Mouse (Mus musculus) heart, embryonic 16.5 days (tissue): ENCODE data around the gene Stx5a. TPM values are rescaled to one million over a fixed set of nuclear protein-coding genes. Genes with fewer than 3 reads are reported as not detected.
A peak's percentile ranks its signal among the peaks of the same experiment; 100 is the strongest.
"Not testable (repeated sequence)": the region's sequence is repeated elsewhere in the genome, so short reads cannot be mapped to it uniquely, and the experiment has no call there.

Experiments
- ATAC-seq: fragments of 200-750 bp; cut with Nextera tagmentation; replicated peaks from 2 replicates; pipeline ENCODE4 v1.8.0; 2017; ENCODE audit warnings: moderate number of reproducible peaks; ENCODE audit not compliant: insufficient read depth, low FRiP score; ENCODE audit errors: extremely low read depth
- H3K27ac ChIP-seq: fragments of 300-500 bp; sonication (generic); 2 replicates; pipeline ENCODE4 v1.5.1; 2014; ENCODE audit warnings: mild to moderate bottlenecking, low read length, control low read depth, moderate library complexity
- H3K27me3 ChIP-seq: fragments of 300-500 bp; sonication (generic); 2 replicates; pipeline ENCODE4 v1.6.1; 2014; ENCODE audit warnings: low read length, mixed read lengths; ENCODE audit not compliant: control insufficient read depth, insufficient read depth
- H3K36me3 ChIP-seq: fragments of 300-500 bp; sonication (generic); 2 replicates; pipeline ENCODE4 v1.6.1; 2014; ENCODE audit not compliant: control insufficient read depth, insufficient read depth
- H3K4me1 ChIP-seq: fragments of 300-500 bp; sonication (generic); 2 replicates; pipeline ENCODE4 v1.6.1; 2014; ENCODE audit warnings: low read length, mixed read lengths; ENCODE audit not compliant: control insufficient read depth, insufficient read depth
- H3K4me2 ChIP-seq: fragments of 300-500 bp; sonication (generic); 2 replicates; pipeline ENCODE4 v1.6.1; 2014; ENCODE audit warnings: low read depth, mild to moderate bottlenecking, control low read depth, low read length
- H3K4me3 ChIP-seq: fragments of 300-500 bp; sonication (generic); 2 replicates; pipeline ENCODE4 v1.5.1; 2014; ENCODE audit warnings: mild to moderate bottlenecking, control low read depth, low read length
- H3K9ac ChIP-seq: fragments of 300-500 bp; sonication (generic); 2 replicates; pipeline ENCODE4 v1.6.1; 2014; ENCODE audit warnings: low read length, control low read depth
- H3K9me3 ChIP-seq: fragments of 300-500 bp; sonication (generic); replicated peaks from 2 replicates; pipeline ENCODE4 v1.6.1; 2016; ENCODE audit warnings: low read length; ENCODE audit not compliant: control insufficient read depth
- WGBS: fragments of 180-500 bp; shearing (Covaris S2); extraction: QIAGEN DNeasy Blood & Tissue Kit; methylation state at CpG from one replicate; pipeline ENCODE4 v1.1.7; 2014; 5-methylcytosine and 5-hydroxymethylcytosine counted together
- polyA plus RNA-seq: library from polyadenylated mRNA; unstranded; fragments of >200 nt; fragmentation: Nextera tagmentation; extraction: Ambion mirVana; gene quantifications from 2 replicates; pipeline ENCODE4 v1.2.1, GENCODE M21; 2015

The Stx5a gene
- polyA plus RNA-seq, 1 experiment from 2014 or later: 91.7 TPM

- 9% methylated on average over 13 of the region's 13 CpGs for WGBS
- Histone ChIP-seq H3K4me1 (peaks cover 29% of the 10 kb centered on the region), H3K9ac (peak overlapping the region; percentile 94), H3K4me3 (peak overlapping the region; percentile 93), H3K4me2 (peak overlapping the region; percentile 65), H3K27ac (peak overlapping the region; percentile 97), H3K36me3 (peaks cover 12% of the 10 kb centered on the region), H3K27me3 (no peaks in the 10 kb centered on the region), H3K9me3 (no peaks in the 10 kb centered on the region)
- ATAC-seq: 0 out of 2 replicates have a peak, but pooled peaks have one; percentile 4
Measured at GRCm38 (mm10) chr19:8713997-8714652, 27.1 kb upstream of the Stx5a start.

GRCm38 (mm10) chr19:8714653-8715481 is 26.3 kb upstream of the Stx5a start:
- Histone ChIP-seq H3K27ac (0 out of 2 replicates have a peak overlapping the region, but pooled peaks have one; percentile 8), H3K4me2 (no peak overlapping the region), H3K9ac (no peak overlapping the region), H3K4me3 (no peak overlapping the region), H3K9me3 (no peaks in the 10 kb centered on the region), H3K36me3 (0 out of 2 replicates have a peak, but pooled peaks cover 7% of the 10 kb centered on the region), H3K27me3 (no peaks in the 10 kb centered on the region), H3K4me1 (peaks cover 28% of the 10 kb centered on the region)
- 65% methylated on average over 10 of the region's 10 CpGs for WGBS
- ATAC-seq: no peak

GRCm38 (mm10) chr19:8715868-8716766 is 25.1 kb upstream of the Stx5a start:
- ATAC-seq: no peak

GRCm38 (mm10) chr19:8716767-8717475 is 24.3 kb upstream of the Stx5a start:
- WGBS: 77% methylated on average over 8 of the region's 10 CpGs
- Histone ChIP-seq H3K4me1 (peaks cover 12% of the 10 kb centered on the region), H3K9me3 (no peaks in the 10 kb centered on the region), H3K27ac (no peak overlapping the region), H3K9ac (no peak overlapping the region), H3K4me2 (no peak overlapping the region), H3K36me3 (no peaks in the 10 kb centered on the region), H3K27me3 (no peaks in the 10 kb centered on the region), H3K4me3 (no peak overlapping the region)
- no peak for ATAC-seq

More at GRCm38 (mm10) chr19:8715868-8716766, 25.1 kb upstream of the Stx5a start:
- no peak overlapping the region for H3K27ac ChIP-seq
- H3K27me3 ChIP-seq: no peaks in the 10 kb centered on the region
- H3K4me3 ChIP-seq: no peak overlapping the region
- no peak overlapping the region for H3K4me2 ChIP-seq
- peaks cover 17% of the 10 kb centered on the region for H3K4me1 ChIP-seq
- no peaks in the 10 kb centered on the region for H3K9me3 ChIP-seq
- WGBS: 76% methylated on average over 10 of the region's 10 CpGs
- H3K36me3 ChIP-seq: 0 out of 2 replicates have a peak, but pooled peaks cover 3% of the 10 kb centered on the region
- H3K9ac ChIP-seq: no peak overlapping the region

GRCm38 (mm10) chr19:8718357-8718756 is 22.9 kb upstream of the Stx5a start:
- H3K36me3 ChIP-seq: no peaks in the 10 kb centered on the region
- ATAC-seq: no peak
- H3K4me3 ChIP-seq: no peak overlapping the region
- 71% methylated on average over 3 of the region's 3 CpGs for WGBS
- H3K9ac ChIP-seq: no peak overlapping the region
- no peak overlapping the region for H3K4me2 ChIP-seq
- H3K27ac ChIP-seq: no peak overlapping the region
- peaks cover 11% of the 10 kb centered on the region for H3K4me1 ChIP-seq
- H3K27me3 ChIP-seq: no peaks in the 10 kb centered on the region
- H3K9me3 ChIP-seq: no peaks in the 10 kb centered on the region

GRCm38 (mm10) chr19:8719037-8719436 is 22.2 kb upstream of the Stx5a start:
- not testable (repeated sequence) for H3K9ac ChIP-seq, H3K27ac ChIP-seq, H3K4me1 ChIP-seq, H3K36me3 ChIP-seq, H3K4me2 ChIP-seq, H3K4me3 ChIP-seq, H3K9me3 ChIP-seq, H3K27me3 ChIP-seq, ATAC-seq

GRCm38 (mm10) chr19:8721378-8721777 is 19.8 kb upstream of the Stx5a start:
- Histone ChIP-seq H3K36me3 (peaks cover 21% of the 10 kb centered on the region), H3K4me3 (no peak overlapping the region), H3K9me3 (no peaks in the 10 kb centered on the region), H3K4me2 (no peak overlapping the region), H3K9ac (no peak overlapping the region), H3K27me3 (no peaks in the 10 kb centered on the region), H3K27ac (no peak overlapping the region), H3K4me1 (peaks cover 23% of the 10 kb centered on the region)
- ATAC-seq: no peak
- WGBS: 57% methylated on average over 1 of the region's 1 CpGs

- peak overlapping the region; percentile 74 for H3K4me2 ChIP-seq
- H3K4me1 ChIP-seq: peaks cover 23% of the 10 kb centered on the region
- H3K9me3 ChIP-seq: no peaks in the 10 kb centered on the region
- peaks cover 27% of the 10 kb centered on the region for H3K36me3 ChIP-seq
- H3K27ac ChIP-seq: no peak overlapping the region
- peak overlapping the region; percentile 87 for H3K9ac ChIP-seq
- no peak for ATAC-seq
- H3K27me3 ChIP-seq: no peaks in the 10 kb centered on the region
- H3K4me3 ChIP-seq: peak overlapping the region; percentile 76
- 50% methylated on average over 4 of the region's 4 CpGs for WGBS
Measured at GRCm38 (mm10) chr19:8722021-8722420, 19.2 kb upstream of the Stx5a start.
